Mouse (Mus musculus) lung, adult 2 months (tissue): Measurements from ENCODE around the gene Zfp184.

Experiments
- CTCF ChIP-seq: fragments of 200-500 bp; IDR thresholded peaks from 2 replicates; pipeline ENCODE4 v1.5.1; 2011; ENCODE audit warnings: mild to moderate bottlenecking, low read length, control low read depth; ENCODE audit not compliant: insufficient read depth
- POLR2A ChIP-seq: fragments of 200-500 bp; IDR thresholded peaks from 2 replicates; pipeline ENCODE4 v1.6.1; 2011; ENCODE audit warnings: low read depth, mild to moderate bottlenecking, control low read depth, low read length, borderline replicate concordance; ENCODE audit errors: extremely low read depth

DNA sequence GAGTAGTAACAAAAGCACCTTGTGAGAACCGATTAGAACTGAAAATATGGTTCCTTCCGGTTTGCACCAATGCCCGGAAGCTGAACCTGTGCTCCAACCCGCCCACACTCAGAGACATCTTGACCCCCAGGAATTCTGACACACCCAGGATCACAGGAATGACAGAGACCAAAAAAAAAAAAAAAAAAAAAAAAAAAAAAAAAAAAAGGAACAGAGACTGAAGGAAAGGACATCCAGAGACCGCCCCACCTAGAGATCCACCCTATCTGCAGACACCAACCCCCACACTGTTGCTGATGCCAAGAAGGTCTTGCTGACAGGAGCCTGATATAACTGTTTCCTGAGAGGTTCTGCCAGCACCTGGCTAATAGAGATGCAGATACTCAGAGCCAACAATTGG lies 47.7 kb downstream of the Zfp184 start:
- TF ChIP-seq CTCF: no peak
- no peak for TF ChIP-seq POLR2A
